ENCODE assay signal across 10 mouse cellular contexts in genomic region chr5:139794938-139795337, GRCm38 (mm10). TPM values are rescaled to one million over a fixed set of nuclear protein-coding genes. Genes with fewer than 3 reads are reported as not detected.
DNase-seq lines count a peak whose midpoint lies in the region; ATAC-seq and TF ChIP-seq lines count a peak whose summit lies in the region.
"Had no signal": no experiment of that assay in that cellular context is flagged by ENCODE, and none has a peak within 500 bp of the region (broad histone marks: within the 10 kb centered on the region; RNA-seq: fewer than 3 reads in every experiment).

No protein-coding gene starts in this region.

- 62% methylated on average over 10 of the region's 10 CpGs for WGBS in embryonic facial prominence, embryonic 14.5 days
- 59% methylated on average over 10 of the region's 10 CpGs for WGBS in intestine, postnatal 0 days

- H3K36me3 ChIP-seq in embryonic facial prominence, embryonic 14.5 days (ENCODE audit: control insufficient read depth, insufficient read depth, low read length), result peaks cover 4% of the 10 kb centered on the region; the same call in 1 of the 2 replicates
- H3K36me3 ChIP-seq in intestine, postnatal 0 days (ENCODE audit: control insufficient read depth, insufficient read depth), result peaks cover 15% of the 10 kb centered on the region

- H3K9ac ChIP-seq in embryonic facial prominence, embryonic 14.5 days (ENCODE audit: low read depth, low read length), result 0 out of 2 replicates have a peak overlapping the region, but pooled peaks have one; percentile 14
- no peak overlapping the region for H3K9ac ChIP-seq in intestine, postnatal 0 days (ENCODE audit: low read depth, low read length)

- no peak for TF ChIP-seq CTCF in intestine, postnatal 0 days (IDR thresholded peaks at IDR 0.05; ENCODE audit: low read depth)

- no peak overlapping the region for H3K27ac ChIP-seq in embryonic facial prominence, embryonic 14.5 days (replicated peaks; ENCODE audit: low read depth, low read length)
- no peak overlapping the region for H3K27ac ChIP-seq in intestine, postnatal 0 days (ENCODE audit: low read depth, low read length)

- H3K4me1 ChIP-seq in embryonic facial prominence, embryonic 14.5 days (ENCODE audit: control insufficient read depth, insufficient read depth, low read length), result peaks cover 34% of the 10 kb centered on the region
- peaks cover 33% of the 10 kb centered on the region for H3K4me1 ChIP-seq in intestine, postnatal 0 days (replicated peaks; ENCODE audit: control insufficient read depth, insufficient read depth, low read length)

- no peak for ATAC-seq in embryonic facial prominence, embryonic 14.5 days (ENCODE audit: low read depth)
- no peak for ATAC-seq in intestine, postnatal 0 days

- no peak overlapping the region for H3K4me2 ChIP-seq in embryonic facial prominence, embryonic 14.5 days (ENCODE audit: low read depth, low read length)
- H3K4me2 ChIP-seq in intestine, postnatal 0 days (replicated peaks; ENCODE audit: low read depth), result peak overlapping the region; percentile 96

- no peaks in the 10 kb centered on the region for H3K27me3 ChIP-seq in embryonic facial prominence, embryonic 14.5 days (replicated peaks; ENCODE audit: control insufficient read depth, insufficient read depth, low read length)
- no peaks in the 10 kb centered on the region for H3K27me3 ChIP-seq in intestine, postnatal 0 days (replicated peaks; ENCODE audit: control insufficient read depth, insufficient read depth, low read length)

- DNase-seq in lung, adult 18-20 months, result peak; percentile 43 to 52
- no peak for DNase-seq in lung, postnatal 14 days
- no peak for DNase-seq in embryonic facial prominence, embryonic 14.5 days (ENCODE audit: low spot score)
- peak; percentile 80 for DNase-seq in skeletal muscle tissue, adult 2 months (ENCODE audit: low read depth, low spot score)
- DNase-seq in retina, postnatal 1 day, result no peak
- DNase-seq in frontal cortex, adult 2 months (ENCODE audit: extremely low spot score in 1 of 2, low spot score in 1 of 2), result no peak
- no peak for DNase-seq in left cerebral cortex, adult 18-20 months (ENCODE audit: low spot score in 2 of 2)

- no peaks in the 10 kb centered on the region for H3K9me3 ChIP-seq in embryonic facial prominence, embryonic 14.5 days (ENCODE audit: control insufficient read depth, low read length)
- no peaks in the 10 kb centered on the region for H3K9me3 ChIP-seq in intestine, postnatal 0 days (ENCODE audit: control insufficient read depth)

- no peak overlapping the region for H3K4me3 ChIP-seq in embryonic facial prominence, embryonic 14.5 days (ENCODE audit: low read depth, low read length)
- H3K4me3 ChIP-seq in intestine, postnatal 0 days (ENCODE audit: low read depth, low read length), result no peak overlapping the region

RNA-seq across cellular contexts. Expression of gene Mafk, which starts 3.6 kb away (rescaled TPM):
- 7.1 and 8.1 TPM in 2 replicates for polyA plus RNA-seq in embryonic facial prominence, embryonic 14.5 days (2014; fragmentation: Nextera tagmentation; extraction: Ambion mirVana)
- polyA plus RNA-seq in intestine, postnatal 0 days (2015; fragmentation: Nextera tagmentation; extraction: Ambion mirVana), result 23.1 and 25.5 TPM in 2 replicates
- 6.9 and 7.3 TPM in 2 replicates for polyA plus RNA-seq in frontal cortex, adult 2 months (2012; rRNA removed)
- 1 to 10 TPM; 8.9 to 9.2 TPM for total RNA-seq in left cerebral cortex, adult 18-20 months (2021)

RNA-seq across cellular contexts. Expression of gene Ints1, which starts 19.5 kb away (rescaled TPM):
- polyA plus RNA-seq in embryonic facial prominence, embryonic 14.5 days (2014; fragmentation: Nextera tagmentation; extraction: Ambion mirVana), result 28.0 and 31.9 TPM in 2 replicates
- 9.9 and 12.7 TPM in 2 replicates for polyA plus RNA-seq in intestine, postnatal 0 days (2015; fragmentation: Nextera tagmentation; extraction: Ambion mirVana)
- 70.4 and 73.5 TPM in 2 replicates for polyA plus RNA-seq in frontal cortex, adult 2 months (2012; rRNA removed)
- total RNA-seq in left cerebral cortex, adult 18-20 months (2021), result 100 to 1,000 TPM in 1 of 2 experiments, 10 to 100 TPM in 1; 96.3 to 103 TPM

RNA-seq across cellular contexts. Expression of gene Tmem184a, which starts 24.8 kb away (rescaled TPM):
- 4.3 and 5.5 TPM in 2 replicates for polyA plus RNA-seq in embryonic facial prominence, embryonic 14.5 days (2014; fragmentation: Nextera tagmentation; extraction: Ambion mirVana)
- 197 and 218 TPM in 2 replicates for polyA plus RNA-seq in intestine, postnatal 0 days (2015; fragmentation: Nextera tagmentation; extraction: Ambion mirVana)
- polyA plus RNA-seq in frontal cortex, adult 2 months (2012; rRNA removed), result 0.10 and 0.34 TPM in 2 replicates
- total RNA-seq in left cerebral cortex, adult 18-20 months (2021), result under 1 TPM; 0.35 to 0.53 TPM

RNA-seq across cellular contexts. Expression of gene Gm26938, which starts 31.3 kb away (rescaled TPM):
- polyA plus RNA-seq in embryonic facial prominence, embryonic 14.5 days (2014; fragmentation: Nextera tagmentation; extraction: Ambion mirVana), result not detected in 2 replicates
- polyA plus RNA-seq in intestine, postnatal 0 days (2015; fragmentation: Nextera tagmentation; extraction: Ambion mirVana), result not detected in 2 replicates
- polyA plus RNA-seq in frontal cortex, adult 2 months (2012; rRNA removed), result not detected in 2 replicates
- not detected for total RNA-seq in left cerebral cortex, adult 18-20 months (2021)
- polyA plus RNA-seq: large intestine, adult 2 months; stomach, embryonic 14.5 days had no signal

RNA-seq across cellular contexts. Expression of gene Psmg3, which starts 31.7 kb away (rescaled TPM):
- 61.2 and 61.8 TPM in 2 replicates for polyA plus RNA-seq in embryonic facial prominence, embryonic 14.5 days (2014; fragmentation: Nextera tagmentation; extraction: Ambion mirVana)
- 33.9 and 34.4 TPM in 2 replicates for polyA plus RNA-seq in intestine, postnatal 0 days (2015; fragmentation: Nextera tagmentation; extraction: Ambion mirVana)
- 29.9 and 32.5 TPM in 2 replicates for polyA plus RNA-seq in frontal cortex, adult 2 months (2012; rRNA removed)
- 10 to 100 TPM; 19.3 TPM for total RNA-seq in left cerebral cortex, adult 18-20 months (2021)

Comparison
In these comparisons a context has a peak if more than half of its experiments do, and no peak if none do; other contexts are left out.
1. DNase-seq: peak in lung, adult 18-20 months (2 of 2) and skeletal muscle tissue, adult 2 months (single experiment); none in lung, postnatal 14 days (single experiment), embryonic facial prominence, embryonic 14.5 days (single experiment), retina, postnatal 1 day (single experiment), frontal cortex, adult 2 months (0 of 2) and left cerebral cortex, adult 18-20 months (0 of 2).
2. RNA of gene Tmem184a, which starts 24.8 kb away (polyA plus RNA-seq): 197 to 218 TPM in intestine, postnatal 0 days; 4.3 to 5.5 TPM in embryonic facial prominence, embryonic 14.5 days and 0.10 to 0.34 TPM in frontal cortex, adult 2 months; every median in the first group is over 10 times any median in the second.